Mouse (Mus musculus) heart, embryonic 14.5 days (tissue): ENCODE data around the gene Tenm2. TPM values are rescaled to one million over a fixed set of nuclear protein-coding genes. Genes with fewer than 3 reads are reported as not detected.

ENCODE experiments used
- ATAC-seq: fragments of 200-750 bp; cut with Nextera tagmentation; 2 replicates; pipeline ENCODE4 v1.8.0; 2017; ENCODE audit warnings: low read depth, moderate TSS enrichment; ENCODE audit not compliant: insufficient number of reproducible peaks, insufficient read depth, low FRiP score
- H3K27ac ChIP-seq, 2 experiments: fragments of 200-500 bp in 1 of 2; fragments of 300-500 bp in 1 of 2; sonication (generic) in 1 of 2; replicated peaks in 1 of 2; 2 replicates each; pipeline ENCODE4 v1.5.1; 2012 to 2014; ENCODE audit warnings: low read depth in 2 of 2, low read length in 2 of 2, control low read depth in 1 of 2, mild to moderate bottlenecking in 1 of 2, mixed read lengths in 1 of 2; ENCODE audit not compliant: control insufficient read depth in 1 of 2, insufficient read depth in 1 of 2
- H3K27me3 ChIP-seq: fragments of 300-500 bp; sonication (generic); 2 replicates; pipeline ENCODE4 v1.6.1; 2014; ENCODE audit warnings: mild to moderate bottlenecking, low read length, control low read depth; ENCODE audit not compliant: control insufficient read depth, insufficient read depth
- H3K36me3 ChIP-seq: fragments of 300-500 bp; sonication (generic); 2 replicates; pipeline ENCODE4 v1.6.1; 2014; ENCODE audit warnings: mild to moderate bottlenecking, control low read depth, low read length, mixed read lengths; ENCODE audit not compliant: control insufficient read depth, insufficient read depth
- H3K4me1 ChIP-seq, 2 experiments: fragments of 200-500 bp in 1 of 2; fragments of 300-500 bp in 1 of 2; sonication (generic) in 1 of 2; 2 replicates each; pipeline ENCODE4 v1.6.1; 2012 to 2014; ENCODE audit warnings: low read length in 2 of 2, control low read depth in 1 of 2, mixed read lengths in 1 of 2; ENCODE audit not compliant: control insufficient read depth in 2 of 2, insufficient read depth in 2 of 2
- H3K4me2 ChIP-seq: fragments of 300-500 bp; sonication (generic); 2 replicates; pipeline ENCODE4 v1.6.1; 2014; ENCODE audit warnings: mild to moderate bottlenecking, low read length
- H3K4me3 ChIP-seq, 2 experiments: fragments of 200-500 bp in 1 of 2; fragments of 300-500 bp in 1 of 2; sonication (generic) in 1 of 2; 2 replicates each; pipeline ENCODE4 v1.5.1; 2012 to 2014; ENCODE audit warnings: low read length in 2 of 2, mild to moderate bottlenecking in 2 of 2, control low read depth in 1 of 2, low read depth in 1 of 2, moderate library complexity in 1 of 2; ENCODE audit not compliant: control insufficient read depth in 1 of 2, insufficient read depth in 1 of 2
- H3K9ac ChIP-seq: fragments of 300-500 bp; sonication (generic); 2 replicates; pipeline ENCODE4 v1.6.1; 2014; ENCODE audit warnings: mild to moderate bottlenecking, low read length
- H3K9me3 ChIP-seq: fragments of 300-500 bp; sonication (generic); 2 replicates; pipeline ENCODE4 v1.6.1; 2016; ENCODE audit warnings: low read length, control low read depth; ENCODE audit not compliant: control insufficient read depth
- WGBS: fragments of 180-500 bp; shearing (Covaris S2); extraction: QIAGEN DNeasy Blood & Tissue Kit; methylation state at CpG from one replicate; pipeline ENCODE4 v1.1.7; 2014; 5-methylcytosine and 5-hydroxymethylcytosine counted together
- polyA plus RNA-seq: library from polyadenylated mRNA; unstranded; fragments of >200 nt; fragmentation: Nextera tagmentation; extraction: Ambion mirVana; gene quantifications from 2 replicates; pipeline ENCODE4 v1.2.1, GENCODE M21; 2014

The Tenm2 gene
- polyA plus RNA-seq, 1 experiment from 2014 or later = 0.96 TPM

GRCm38 (mm10) chr11:36395803-36396710 lies 839.7 kb downstream of the Tenm2 start:
- Histone ChIP-seq H3K36me3 (no peaks in the 10 kb centered on the region), H3K9me3 (no peaks in the 10 kb centered on the region), H3K27ac (no peak overlapping the region), H3K27me3 (no peaks in the 10 kb centered on the region), H3K4me3 (no peak overlapping the region), H3K4me1 (0 out of 4 replicates have a peak, but pooled peaks cover 0 to 3% of the 10 kb centered on the region in 2 experiments), H3K4me2 (no peak overlapping the region), H3K9ac (no peak overlapping the region)
- no peak for ATAC-seq
- 41% methylated on average over 12 of the region's 12 CpGs for WGBS

GRCm38 (mm10) chr11:36384696-36385095 lies 851.1 kb downstream of the Tenm2 start:
- Histone ChIP-seq H3K4me3 (no peak overlapping the region), H3K4me1 (0 out of 4 replicates have a peak, but pooled peaks cover 0 to 2% of the 10 kb centered on the region in 2 experiments), H3K9me3 (no peaks in the 10 kb centered on the region), H3K27me3 (no peaks in the 10 kb centered on the region), H3K9ac (no peak overlapping the region), H3K36me3 (no peaks in the 10 kb centered on the region), H3K4me2 (no peak overlapping the region), H3K27ac (no peak overlapping the region)
- 84% methylated on average over 5 of the region's 5 CpGs for WGBS
- no peak for ATAC-seq

- peaks cover 8 to 12% of the 10 kb centered on the region in 2 experiments; a peak in 3 of 4 replicates for H3K4me1 ChIP-seq
- peak overlapping the region; percentile 42 for H3K4me2 ChIP-seq
- no peak overlapping the region for H3K9ac ChIP-seq
- no peaks in the 10 kb centered on the region for H3K9me3 ChIP-seq
- H3K4me3 ChIP-seq = no peak overlapping the region
- ATAC-seq = no peak
- H3K27me3 ChIP-seq = no peaks in the 10 kb centered on the region
- H3K27ac ChIP-seq = peak overlapping the region in 1 of 2 experiments; percentile 37; a peak in 1 of 4 replicates
- 46% methylated on average over 7 of the region's 7 CpGs for WGBS
- H3K36me3 ChIP-seq = no peaks in the 10 kb centered on the region
Measured at GRCm38 (mm10) chr11:36371814-36372213, 864.0 kb downstream of the Tenm2 start.

- no peak overlapping the region for H3K9ac ChIP-seq
- no peak for ATAC-seq
- no peaks in the 10 kb centered on the region for H3K27me3 ChIP-seq
Measured at GRCm38 (mm10) chr11:36365067-36365466, 870.7 kb downstream of the Tenm2 start.

GRCm38 (mm10) chr11:36364441-36364840 lies 871.3 kb downstream of the Tenm2 start:
- Histone ChIP-seq H3K9me3 (no peaks in the 10 kb centered on the region), H3K36me3 (no peaks in the 10 kb centered on the region), H3K27me3 (no peaks in the 10 kb centered on the region), H3K27ac (no peak overlapping the region), H3K9ac (no peak overlapping the region), H3K4me2 (no peak overlapping the region), H3K4me1 (no peaks in the 10 kb centered on the region), H3K4me3 (no peak overlapping the region)
- 46% methylated on average over 9 of the region's 9 CpGs for WGBS
- ATAC-seq = no peak

More at GRCm38 (mm10) chr11:36365067-36365466, 870.7 kb downstream of the Tenm2 start:
- no peak overlapping the region for H3K4me2 ChIP-seq
- H3K27ac ChIP-seq = no peak overlapping the region
- no peak overlapping the region for H3K4me3 ChIP-seq
- WGBS = 93% methylated on average over 5 of the region's 5 CpGs
- H3K4me1 ChIP-seq = no peaks in the 10 kb centered on the region
- no peaks in the 10 kb centered on the region for H3K9me3 ChIP-seq
- H3K36me3 ChIP-seq = no peaks in the 10 kb centered on the region

- 95% methylated on average over 8 of the region's 8 CpGs for WGBS
- no peak overlapping the region for H3K4me2 ChIP-seq
- no peaks in the 10 kb centered on the region for H3K36me3 ChIP-seq
- H3K4me1 ChIP-seq = no peaks in the 10 kb centered on the region
- H3K27me3 ChIP-seq = no peaks in the 10 kb centered on the region
- ATAC-seq = no peak
- no peak overlapping the region for H3K4me3 ChIP-seq
- H3K9ac ChIP-seq = no peak overlapping the region
- H3K27ac ChIP-seq = no peak overlapping the region
- no peaks in the 10 kb centered on the region for H3K9me3 ChIP-seq
Measured at GRCm38 (mm10) chr11:36362514-36362913, 873.2 kb downstream of the Tenm2 start.

GRCm38 (mm10) chr11:36353252-36353651 lies 882.5 kb downstream of the Tenm2 start:
- Histone ChIP-seq H3K36me3 (no peaks in the 10 kb centered on the region), H3K27me3 (no peaks in the 10 kb centered on the region), H3K4me2 (no peak overlapping the region), H3K27ac (no peak overlapping the region), H3K4me1 (0 out of 4 replicates have a peak, but pooled peaks cover 0 to 3% of the 10 kb centered on the region in 2 experiments), H3K9me3 (no peaks in the 10 kb centered on the region), H3K4me3 (no peak overlapping the region), H3K9ac (no peak overlapping the region)
- 94% methylated on average over 1 of the region's 1 CpGs for WGBS
- no peak for ATAC-seq
